Mouse (Mus musculus) midbrain, embryonic 13.5 days (tissue): Measurements from ENCODE around the gene Smarcc1. TPM values are rescaled to one million over a fixed set of nuclear protein-coding genes. Genes with fewer than 3 reads are reported as not detected.
"Not testable (repeated sequence)": the region's sequence is repeated elsewhere in the genome, so short reads cannot be mapped to it uniquely, and the experiment has no call there.

ENCODE experiments used
- ATAC-seq: fragments of 200-750 bp; cut with Nextera tagmentation; 2 replicates; pipeline ENCODE4 v1.8.0; 2017; ENCODE audit warnings: mild to moderate bottlenecking, moderate TSS enrichment, moderate library complexity
- H3K27ac ChIP-seq: fragments of 300-500 bp; sonication (generic); 2 replicates; pipeline ENCODE4 v1.5.1; 2015; ENCODE audit warnings: inconsistent platforms, mild to moderate bottlenecking, moderate library complexity
- H3K27me3 ChIP-seq: fragments of 300-500 bp; sonication (generic); 2 replicates; pipeline ENCODE4 v1.6.1; 2015; ENCODE audit warnings: mild to moderate bottlenecking, inconsistent platforms
- H3K36me3 ChIP-seq: fragments of 300-500 bp; sonication (generic); 2 replicates; pipeline ENCODE4 v1.6.1; 2015; ENCODE audit warnings: mild to moderate bottlenecking, inconsistent platforms
- H3K4me1 ChIP-seq: fragments of 300-500 bp; sonication (generic); replicated peaks from 2 replicates; pipeline ENCODE4 v1.6.1; 2015; ENCODE audit warnings: inconsistent platforms
- H3K4me2 ChIP-seq: fragments of 300-500 bp; sonication (generic); replicated peaks from 2 replicates; pipeline ENCODE4 v1.6.1; 2015; ENCODE audit warnings: moderate library complexity, mild to moderate bottlenecking, inconsistent platforms
- H3K4me3 ChIP-seq: fragments of 300-500 bp; sonication (generic); replicated peaks from 2 replicates; pipeline ENCODE4 v1.5.1; 2015; ENCODE audit warnings: mild to moderate bottlenecking, inconsistent platforms
- H3K9ac ChIP-seq: fragments of 300-500 bp; sonication (generic); replicated peaks from 2 replicates; pipeline ENCODE4 v1.6.1; 2015; ENCODE audit warnings: mild to moderate bottlenecking, inconsistent platforms
- H3K9me3 ChIP-seq: fragments of 300-500 bp; sonication (generic); 2 replicates; pipeline ENCODE4 v1.6.1; 2016; ENCODE audit warnings: mild to moderate bottlenecking, inconsistent platforms
- WGBS: fragments of 180-500 bp; shearing (Covaris S2); methylation state at CpG from one replicate; pipeline ENCODE4 v1.1.7; 2015; 5-methylcytosine and 5-hydroxymethylcytosine counted together
- polyA plus RNA-seq: library from polyadenylated mRNA; unstranded; fragments of >200 nt; fragmentation: Nextera tagmentation; extraction: Ambion mirVana; gene quantifications from 2 replicates; pipeline ENCODE4 v1.2.1, GENCODE M21; 2015

Gene Smarcc1
- polyA plus RNA-seq, 1 experiment from 2014 or later = 167 TPM

DNA sequence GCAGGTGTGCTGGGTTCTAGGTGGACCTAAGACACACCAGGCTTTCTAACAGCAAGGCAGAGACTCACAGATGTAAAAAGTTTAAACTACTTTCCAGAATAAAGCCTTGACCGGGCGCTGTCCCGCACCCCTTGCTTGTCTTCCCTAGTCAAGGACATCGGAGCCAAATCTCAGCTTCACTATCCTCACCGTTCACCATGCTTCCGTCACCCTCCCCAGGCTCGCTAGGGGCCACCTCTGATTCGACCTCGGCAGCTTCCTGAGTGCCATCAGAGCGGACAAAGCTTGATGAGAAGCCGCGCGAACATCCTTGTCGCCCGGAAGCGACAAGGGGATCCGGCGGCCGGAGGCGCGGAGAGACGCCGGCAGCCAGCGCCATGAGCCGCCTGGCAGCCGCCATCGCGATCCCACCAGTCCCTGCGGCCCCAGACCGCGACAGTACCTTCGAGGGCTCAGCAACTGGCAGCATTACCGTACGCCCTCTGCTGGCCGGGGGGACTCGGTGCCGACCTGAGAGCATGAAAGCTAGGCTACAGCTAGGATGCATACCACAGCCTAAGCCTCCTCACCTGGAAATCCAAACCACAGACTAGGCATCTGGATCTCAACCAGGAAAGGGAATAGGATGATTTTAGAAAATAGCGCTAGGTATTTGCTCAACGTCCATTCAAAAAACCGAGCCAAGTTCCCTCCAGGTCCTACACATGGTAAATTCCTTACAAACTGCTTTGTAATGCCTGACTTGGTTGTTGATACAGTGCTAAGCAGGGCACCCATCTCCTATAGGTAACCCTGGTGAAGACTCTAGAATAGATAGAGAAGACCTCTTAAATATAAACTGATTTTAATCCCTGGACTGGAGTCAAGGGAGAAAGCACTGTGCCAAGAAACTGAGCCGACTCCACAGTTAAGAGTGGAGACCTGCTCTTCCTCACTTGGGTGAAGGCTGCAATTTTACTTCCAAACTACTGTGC is 16.6 kb upstream of the Smarcc1 start:
- H3K9ac ChIP-seq = peak overlapping the region; percentile 92
- peaks cover 88% of the 10 kb centered on the region for H3K36me3 ChIP-seq
- peak overlapping the region; percentile 89 for H3K4me2 ChIP-seq
- no peaks in the 10 kb centered on the region for H3K9me3 ChIP-seq
- H3K27me3 ChIP-seq = no peaks in the 10 kb centered on the region
- H3K4me1 ChIP-seq = peaks cover 13% of the 10 kb centered on the region
- no peak overlapping the region; the same call in 1 of the 2 replicates for H3K27ac ChIP-seq
- peak; percentile 98 for ATAC-seq
- H3K4me3 ChIP-seq = peak overlapping the region; percentile 94
- 4% methylated on average over 41 of the region's 41 CpGs for WGBS

DNA sequence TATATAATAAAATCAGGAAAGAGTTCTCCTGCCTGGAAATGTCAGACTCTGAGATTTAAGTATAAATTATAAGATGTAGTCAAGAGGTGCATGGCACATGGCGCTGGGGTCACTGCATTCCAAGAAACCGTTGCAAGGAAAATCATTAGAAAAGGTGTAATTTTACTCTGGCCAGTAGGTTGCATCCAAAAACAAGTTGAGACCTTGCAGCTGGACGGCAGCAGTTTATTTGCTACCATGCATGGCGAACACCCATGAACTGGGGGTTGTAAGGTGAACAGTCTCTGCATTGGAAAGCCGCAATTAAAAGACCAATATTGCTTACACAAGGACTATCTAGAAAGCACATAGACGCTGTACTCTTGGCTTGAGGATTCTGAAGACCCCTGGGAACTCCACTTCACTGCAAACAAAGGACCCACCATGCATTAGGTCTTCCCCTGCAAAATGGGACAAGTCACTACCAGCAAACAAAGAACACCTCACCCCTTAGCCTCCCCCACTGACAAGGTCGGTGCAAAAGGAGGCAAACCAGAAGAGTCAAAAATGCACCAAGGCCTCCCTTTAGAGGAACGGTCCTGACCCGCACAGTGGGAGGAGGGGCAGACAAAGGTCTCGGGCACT is 1.0 kb upstream of the Smarcc1 start:
- Histone ChIP-seq H3K4me2 (peak overlapping the region; percentile 65), H3K9me3 (no peaks in the 10 kb centered on the region), H3K36me3 (peaks cover 32% of the 10 kb centered on the region), H3K4me3 (peak overlapping the region; percentile 86), H3K27me3 (no peaks in the 10 kb centered on the region), H3K9ac (peak overlapping the region; percentile 92), H3K4me1 (peaks cover 23% of the 10 kb centered on the region), H3K27ac (peak overlapping the region; percentile 97)
- 8% methylated on average over 10 of the region's 10 CpGs for WGBS
- ATAC-seq = no peak

DNA sequence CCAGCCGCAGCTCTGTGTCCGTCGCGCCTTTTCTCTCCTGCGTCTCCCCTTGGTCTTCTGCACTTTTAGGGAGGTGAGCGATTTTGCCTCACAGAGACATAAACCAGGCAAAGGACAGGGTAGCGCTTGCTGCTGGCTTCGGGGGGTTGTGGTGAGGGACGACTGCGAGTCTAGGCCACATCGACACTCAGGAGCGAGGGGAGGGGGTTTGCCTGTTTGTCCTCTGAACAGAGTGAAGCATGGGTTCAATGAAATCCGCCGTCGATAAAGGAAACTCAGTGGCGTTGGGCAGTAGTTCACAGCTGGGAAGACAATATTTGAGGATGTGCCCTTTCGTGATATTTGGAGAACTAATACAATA is 251 bp downstream of the Smarcc1 start, which contains the start of gene Dhx30:
TSS of gene Dhx30 (minus strand) at position 52 of the 361 bp plus-strand sequence.
- Histone ChIP-seq H3K4me3 (peak within 1 kb of the TSS; percentile 86), H3K27ac (peak within 1 kb of the TSS; percentile 97), H3K4me2 (peak within 1 kb of the TSS; percentile 65), H3K4me1 (peaks cover 23% of the 10 kb centered on the region), H3K9ac (peak within 1 kb of the TSS; percentile 92), H3K27me3 (no peaks in the 10 kb centered on the region), H3K36me3 (peaks cover 19% of the 10 kb centered on the region), H3K9me3 (no peaks in the 10 kb centered on the region)
- WGBS = 1% methylated on average over 17 of the region's 17 CpGs
- peak; percentile 49 for ATAC-seq

GRCm38 (mm10) chr9:110118249-110118648 is 741 bp downstream of the Smarcc1 start:
- no peaks in the 10 kb centered on the region for H3K9me3 ChIP-seq
- H3K4me2 ChIP-seq = peak overlapping the region; percentile 65
- peak overlapping the region; percentile 92 for H3K9ac ChIP-seq
- H3K27me3 ChIP-seq = no peaks in the 10 kb centered on the region
- peak overlapping the region; percentile 86 for H3K4me3 ChIP-seq
- ATAC-seq = no peak
- peak overlapping the region; percentile 97 for H3K27ac ChIP-seq
- peaks cover 14% of the 10 kb centered on the region for H3K36me3 ChIP-seq
- H3K4me1 ChIP-seq = peaks cover 23% of the 10 kb centered on the region
- 40% methylated on average over 1 of the region's 1 CpGs for WGBS

GRCm38 (mm10) chr9:110121424-110121823 is 3.9 kb downstream of the Smarcc1 start:
- H3K27me3 ChIP-seq = no peaks in the 10 kb centered on the region
- WGBS = 83% methylated on average over 4 of the region's 4 CpGs
- no peak overlapping the region for H3K27ac ChIP-seq
- H3K36me3 ChIP-seq = no peaks in the 10 kb centered on the region
- H3K9ac ChIP-seq = no peak overlapping the region
- no peak overlapping the region for H3K4me3 ChIP-seq
- ATAC-seq = no peak
- H3K4me2 ChIP-seq = no peak overlapping the region
- peaks cover 15% of the 10 kb centered on the region for H3K4me1 ChIP-seq
- no peaks in the 10 kb centered on the region for H3K9me3 ChIP-seq

DNA sequence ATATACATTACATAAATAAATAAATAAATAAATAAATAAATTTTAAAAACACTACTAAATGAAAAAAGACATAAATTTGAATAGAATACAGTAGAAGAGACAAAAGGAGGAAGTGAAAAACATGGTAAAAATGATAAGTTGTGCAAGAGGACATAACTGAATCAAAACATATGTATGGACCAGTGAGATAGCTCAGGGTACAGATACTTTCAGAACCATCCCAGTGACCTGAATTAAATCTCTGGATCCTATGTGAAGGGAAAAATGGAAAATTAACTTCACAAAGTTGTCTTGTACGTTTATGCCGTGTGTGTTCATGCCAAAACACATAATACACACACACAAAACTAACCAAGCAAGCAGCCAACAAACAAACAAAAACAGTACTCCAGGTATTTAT is 5.8 kb downstream of the Smarcc1 start:
- no peaks in the 10 kb centered on the region for H3K27me3 ChIP-seq
- 88% methylated on average over 2 of the region's 2 CpGs for whole genome bisulfite sequencing
- H3K36me3 ChIP-seq = no peaks in the 10 kb centered on the region
- no peaks in the 10 kb centered on the region for H3K9me3 ChIP-seq
- H3K9ac ChIP-seq = no peak overlapping the region
- no peak overlapping the region for H3K27ac ChIP-seq
- H3K4me3 ChIP-seq = no peak overlapping the region
- H3K4me2 ChIP-seq = no peak overlapping the region
- no peak for ATAC-seq
- H3K4me1 ChIP-seq = peaks cover 10% of the 10 kb centered on the region

- 64% methylated on average over 2 of the region's 2 CpGs for WGBS
- not testable (repeated sequence) for H3K9me3 ChIP-seq, H3K9ac ChIP-seq, H3K27ac ChIP-seq, H3K4me3 ChIP-seq, ATAC-seq, H3K27me3 ChIP-seq, H3K36me3 ChIP-seq, H3K4me1 ChIP-seq, H3K4me2 ChIP-seq
Measured at GRCm38 (mm10) chr9:110124008-110124540, 6.6 kb downstream of the Smarcc1 start.

GRCm38 (mm10) chr9:110130896-110131524 is 13.5 kb downstream of the Smarcc1 start:
- H3K9ac ChIP-seq = peak overlapping the region; percentile 97
- peak overlapping the region; percentile 94 for H3K27ac ChIP-seq
- H3K27me3 ChIP-seq = no peaks in the 10 kb centered on the region
- H3K4me3 ChIP-seq = peak overlapping the region; percentile 91
- H3K9me3 ChIP-seq = no peaks in the 10 kb centered on the region
- H3K36me3 ChIP-seq = peaks cover 7% of the 10 kb centered on the region
- WGBS = 34% methylated on average over 10 of the region's 10 CpGs
- H3K4me2 ChIP-seq = peak overlapping the region; percentile 65
- peaks cover 39% of the 10 kb centered on the region for H3K4me1 ChIP-seq
- no peak for ATAC-seq

DNA sequence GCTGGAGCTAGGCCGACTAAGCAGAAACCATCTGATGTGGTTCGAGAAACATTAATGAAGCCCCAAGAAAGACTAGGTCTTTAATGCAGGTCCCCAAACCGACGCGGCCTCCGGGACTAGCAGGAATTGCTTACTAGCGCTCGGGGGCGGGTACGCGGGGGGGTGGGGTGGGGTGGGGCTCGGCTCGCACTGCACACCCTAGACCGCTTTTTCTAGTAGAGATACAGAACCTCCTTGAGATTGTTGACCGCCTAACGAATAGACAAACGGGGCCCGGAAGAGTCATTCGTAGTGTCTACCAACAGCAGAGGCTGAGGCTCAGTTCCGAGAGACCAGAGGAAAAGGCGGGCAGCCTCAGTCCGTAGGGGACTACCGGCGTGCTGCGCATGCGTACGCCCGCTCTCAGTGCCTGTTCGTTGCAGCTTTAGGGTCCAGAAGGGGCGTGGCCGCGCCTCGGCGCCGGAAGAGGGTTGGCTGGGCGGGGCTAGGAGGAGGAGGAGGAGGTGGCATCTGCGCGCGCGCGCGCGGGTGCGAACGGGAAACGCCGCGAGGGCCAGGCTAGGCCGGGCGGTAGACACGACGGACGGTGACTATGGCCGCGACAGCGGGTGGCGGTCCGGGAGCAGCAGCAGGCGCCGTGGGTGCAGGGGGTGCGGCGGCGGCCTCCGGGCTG is 14.2 kb downstream of the Smarcc1 start:
- Histone ChIP-seq H3K36me3 (peaks cover 14% of the 10 kb centered on the region), H3K27ac (peak overlapping the region; percentile 94), H3K4me2 (peak overlapping the region; percentile 65), H3K4me1 (peaks cover 45% of the 10 kb centered on the region), H3K9ac (peak overlapping the region; percentile 97), H3K27me3 (no peaks in the 10 kb centered on the region), H3K9me3 (no peaks in the 10 kb centered on the region), H3K4me3 (peak overlapping the region; percentile 91)
- peak; percentile 98 for ATAC-seq
- WGBS = under 1% methylated on average over 61 of the region's 64 CpGs

- Histone ChIP-seq H3K9me3 (no peaks in the 10 kb centered on the region), H3K36me3 (peaks cover 19% of the 10 kb centered on the region), H3K4me3 (peak overlapping the region; percentile 91), H3K4me2 (peak overlapping the region; percentile 65), H3K27ac (peak overlapping the region; percentile 94), H3K9ac (peak overlapping the region; percentile 97), H3K27me3 (no peaks in the 10 kb centered on the region), H3K4me1 (peaks cover 45% of the 10 kb centered on the region)
- WGBS = under 1% methylated on average over 33 of the region's 38 CpGs
- ATAC-seq = no peak; the same call in 1 of the 2 replicates
Measured at GRCm38 (mm10) chr9:110132201-110132605, 14.7 kb downstream of the Smarcc1 start.

DNA sequence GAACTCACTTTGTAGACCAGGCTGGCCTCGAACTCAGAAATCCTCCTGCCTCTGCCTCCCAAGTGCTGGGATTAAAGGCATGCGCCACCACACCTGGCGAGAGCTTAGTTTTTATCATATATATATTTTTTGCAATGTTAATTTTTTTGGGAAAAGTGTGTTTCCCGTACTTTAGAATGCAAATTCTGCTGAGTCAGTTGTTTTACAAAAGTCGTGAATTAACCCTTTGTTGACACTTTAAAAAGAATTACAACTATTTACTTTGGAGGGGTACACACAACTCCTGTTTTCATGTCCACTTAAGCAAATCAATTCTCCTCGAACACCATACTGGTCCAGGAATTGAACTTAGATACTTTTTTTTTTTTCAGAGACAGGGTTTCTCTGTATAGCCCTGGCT is 15.4 kb downstream of the Smarcc1 start:
- peaks cover 23% of the 10 kb centered on the region for H3K36me3 ChIP-seq
- H3K9me3 ChIP-seq = no peaks in the 10 kb centered on the region
- no peaks in the 10 kb centered on the region for H3K27me3 ChIP-seq
- WGBS = 73% methylated on average over 6 of the region's 6 CpGs
- no peak for ATAC-seq
- H3K4me3 ChIP-seq = peak overlapping the region; percentile 91
- H3K4me1 ChIP-seq = peaks cover 45% of the 10 kb centered on the region
- peak overlapping the region; percentile 65 for H3K4me2 ChIP-seq
- no peak overlapping the region for H3K27ac ChIP-seq
- H3K9ac ChIP-seq = peak overlapping the region; percentile 97
